Mouse (Mus musculus) bone marrow macrophage, adult 2 months (primary cell): Measurements from ENCODE around the gene Pum1. TPM values are rescaled to one million over a fixed set of nuclear protein-coding genes. Genes with fewer than 3 reads are reported as not detected.

Experiments used
- H3K27ac ChIP-seq: 2 replicates; pipeline ENCODE4 v1.5.1; 2012; ENCODE audit warnings: low read depth, low read length; ENCODE audit not compliant: insufficient read depth
- H3K4me1 ChIP-seq: 2 replicates; pipeline ENCODE4 v1.6.1; 2012; ENCODE audit warnings: low read length; ENCODE audit not compliant: control insufficient read depth, insufficient read depth
- H3K4me3 ChIP-seq: 2 replicates; pipeline ENCODE4 v1.5.1; 2012; ENCODE audit warnings: mild to moderate bottlenecking, low read length, moderate library complexity; ENCODE audit not compliant: insufficient read depth
- CTCF ChIP-seq: IDR thresholded peaks from 2 replicates; pipeline ENCODE4 v1.5.1; 2012; ENCODE audit warnings: low read depth, mild to moderate bottlenecking, low read length, moderate library complexity
- POLR2A ChIP-seq: IDR thresholded peaks from 2 replicates; pipeline ENCODE4 v1.6.1; 2012; ENCODE audit warnings: mild to moderate bottlenecking, low read depth, low read length, borderline replicate concordance
- polyA plus RNA-seq: library from polyadenylated mRNA; stranded (reverse); fragments of >200 nt; gene quantifications from 2 replicates; pipeline ENCODE4 v1.2.4, GENCODE M21; 2012; ENCODE audit not compliant: missing spikeins, insufficient read depth, insufficient read length

Pum1 gene
- polyA plus RNA-seq, 1 experiment: 35.2 TPM

GRCm38 (mm10) chr4:130797201-130798051 lies 134.3 kb downstream of the Pum1 start:
- Histone ChIP-seq H3K4me3 (no peak overlapping the region), H3K27ac (no peak overlapping the region), H3K4me1 (peaks cover 83% of the 10 kb centered on the region)
- TF ChIP-seq POLR2A: no peak
- no peak for TF ChIP-seq CTCF

GRCm38 (mm10) chr4:130798416-130798815 lies 135.3 kb downstream of the Pum1 start:
- Histone ChIP-seq H3K27ac (no peak overlapping the region), H3K4me1 (peaks cover 86% of the 10 kb centered on the region), H3K4me3 (no peak overlapping the region)
- TF ChIP-seq CTCF (no peak), POLR2A (no peak)

DNA sequence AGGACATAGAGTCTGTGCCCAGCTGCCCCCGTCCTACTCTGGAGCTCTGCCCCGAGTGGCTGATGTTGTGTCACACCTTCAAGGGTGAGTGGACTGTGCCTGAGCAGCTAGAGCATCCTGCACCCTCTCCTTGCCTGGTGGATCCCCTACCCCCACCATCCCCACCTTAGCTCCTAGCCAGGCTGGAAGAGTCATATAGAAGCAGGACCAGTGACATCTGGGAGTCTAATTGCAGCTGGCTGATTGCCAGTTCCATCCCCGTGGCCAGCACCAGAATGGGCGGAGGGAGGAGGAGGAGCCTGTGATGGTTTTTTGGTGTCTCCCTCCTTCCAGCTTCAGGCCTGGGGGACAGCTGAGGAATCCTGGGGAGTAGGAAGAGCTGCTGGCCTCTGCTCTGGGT lies 136.0 kb downstream of the Pum1 start:
- Histone ChIP-seq H3K27ac (peak overlapping the region; percentile 87), H3K4me1 (peaks cover 82% of the 10 kb centered on the region), H3K4me3 (no peak overlapping the region)
- TF ChIP-seq POLR2A: no peak
- no peak for TF ChIP-seq CTCF

GRCm38 (mm10) chr4:130799582-130799981 lies 136.5 kb downstream of the Pum1 start:
- Histone ChIP-seq H3K27ac (peak overlapping the region; percentile 87), H3K4me3 (no peak overlapping the region), H3K4me1 (peaks cover 77% of the 10 kb centered on the region)
- no peak for TF ChIP-seq POLR2A
- TF ChIP-seq CTCF: no peak

DNA sequence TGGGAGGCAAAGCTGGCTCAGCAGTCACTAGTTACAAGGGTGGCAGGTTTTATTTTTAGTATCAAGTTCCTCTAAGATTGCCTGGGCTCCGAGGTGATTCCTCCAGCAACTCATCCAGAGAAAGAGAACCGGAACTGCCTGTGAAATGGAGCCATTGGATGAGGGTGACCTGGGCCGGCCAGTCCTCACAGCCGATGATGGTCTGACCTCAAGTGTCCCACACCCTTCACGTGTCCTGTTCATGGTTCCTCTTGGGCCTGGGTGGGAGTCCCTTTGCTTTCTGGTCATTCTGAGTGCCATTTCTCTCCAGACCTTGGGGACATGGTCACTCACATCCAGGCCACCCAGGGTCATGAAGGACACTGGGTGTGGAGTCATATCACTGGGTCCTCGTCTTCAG lies 137.0 kb downstream of the Pum1 start:
- TF ChIP-seq CTCF: no peak
- TF ChIP-seq POLR2A: no peak
- Histone ChIP-seq H3K4me1 (peaks cover 73% of the 10 kb centered on the region), H3K27ac (peak overlapping the region; percentile 94), H3K4me3 (no peak overlapping the region)

- Histone ChIP-seq H3K4me3 (no peak overlapping the region), H3K4me1 (peaks cover 64% of the 10 kb centered on the region), H3K27ac (peak overlapping the region; percentile 94)
- TF ChIP-seq POLR2A (no peak), CTCF (no peak)
These were observed 138.1 kb downstream of the Pum1 start for GRCm38 (mm10) chr4:130801198-130801597.

GRCm38 (mm10) chr4:130801624-130802329 lies 138.7 kb downstream of the Pum1 start:
- TF ChIP-seq CTCF: no peak
- no peak for TF ChIP-seq POLR2A
- H3K27ac ChIP-seq: peak overlapping the region; percentile 77
- no peak overlapping the region for H3K4me3 ChIP-seq
- H3K4me1 ChIP-seq: peaks cover 58% of the 10 kb centered on the region

DNA sequence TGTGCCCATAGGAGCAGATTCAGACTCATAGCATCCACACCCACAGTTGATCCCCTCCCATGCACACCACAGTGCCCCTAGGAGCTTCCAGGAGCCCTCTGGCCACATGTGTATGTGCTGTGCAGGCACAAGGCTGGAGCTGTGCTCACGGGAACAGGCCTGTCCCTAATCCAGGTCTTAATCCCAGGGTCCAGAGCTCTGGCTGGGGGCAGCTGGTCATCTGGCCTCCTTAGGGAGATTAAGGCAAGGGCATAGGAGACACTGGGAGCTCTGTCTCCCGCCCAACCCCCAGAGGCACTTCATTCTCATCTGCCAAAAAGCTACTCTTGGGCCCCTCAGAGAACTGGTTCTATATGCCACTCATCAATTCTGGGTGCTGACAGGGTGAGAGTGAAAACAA lies 140.5 kb downstream of the Pum1 start:
- Histone ChIP-seq H3K4me1 (peaks cover 40% of the 10 kb centered on the region), H3K4me3 (no peak overlapping the region), H3K27ac (no peak overlapping the region)
- TF ChIP-seq CTCF (no peak), POLR2A (no peak)

- TF ChIP-seq POLR2A: no peak
- no peak for TF ChIP-seq CTCF
- Histone ChIP-seq H3K4me1 (peaks cover 33% of the 10 kb centered on the region), H3K4me3 (no peak overlapping the region), H3K27ac (no peak overlapping the region)
These were observed 141.2 kb downstream of the Pum1 start for GRCm38 (mm10) chr4:130804292-130804691.

- Histone ChIP-seq H3K4me1 (peaks cover 30% of the 10 kb centered on the region), H3K4me3 (no peak overlapping the region), H3K27ac (no peak overlapping the region)
- no peak for TF ChIP-seq POLR2A
These were observed 141.7 kb downstream of the Pum1 start for GRCm38 (mm10) chr4:130804771-130805361.
